Mouse (Mus musculus) layer of hippocampus, adult 8-10 months (tissue): ENCODE measurements around the gene Sipa1l2. TPM values are rescaled to one million over a fixed set of nuclear protein-coding genes. Genes with fewer than 3 reads are reported as not detected.

Experiments used
- DNase-seq, 2 experiments: peaks; one replicate each; pipeline ENCODE4 v3.0.0; 2022; ENCODE audit warnings: low spot score in 2 of 2
- total RNA-seq, 4 experiments: library from RNA; stranded (reverse); gene quantifications; 2 replicates each; pipeline ENCODE4 v1.2.4; 2022

The Sipa1l2 gene
- total RNA-seq, 4 experiments from 2014 or later: 55.3 to 61.5 (median 58.6) TPM

GRCm38 (mm10) chr8:125372596-125372995, 197.0 kb downstream of the Sipa1l2 start:
- DNase-seq: no peak

- DNase-seq: no peak
Measured at GRCm38 (mm10) chr8:125369491-125370236, 199.9 kb downstream of the Sipa1l2 start.

- DNase-seq: no peak
Measured at GRCm38 (mm10) chr8:125368341-125369035, 201.1 kb downstream of the Sipa1l2 start.

Other genes starting within 250 kb of the Sipa1l2 start
- gene Map10, start 100.0 kb upstream of the Sipa1l2 start, total RNA-seq: 1 to 10 TPM; 4.3 to 5.3 (median 4.9) TPM
- 10 to 100 TPM; 23.5 to 26.0 (median 24.0) TPM for gene Ntpcr, start 160.2 kb upstream of the Sipa1l2 start, total RNA-seq